Mouse (Mus musculus) inflammation-experienced regulatory T-cells, adult 6 months (primary cell): ENCODE measurements at regions not wholly inside any gene's neighbourhood (a gene's known extent, or its start where the extent isn't known, plus 50 kb on each side); places are given as distances from the start of the nearest gene placed in this dataset.

Experiments used
- ATAC-seq: one replicate; pipeline ENCODE4 v1.8.0; 2017

DNA sequence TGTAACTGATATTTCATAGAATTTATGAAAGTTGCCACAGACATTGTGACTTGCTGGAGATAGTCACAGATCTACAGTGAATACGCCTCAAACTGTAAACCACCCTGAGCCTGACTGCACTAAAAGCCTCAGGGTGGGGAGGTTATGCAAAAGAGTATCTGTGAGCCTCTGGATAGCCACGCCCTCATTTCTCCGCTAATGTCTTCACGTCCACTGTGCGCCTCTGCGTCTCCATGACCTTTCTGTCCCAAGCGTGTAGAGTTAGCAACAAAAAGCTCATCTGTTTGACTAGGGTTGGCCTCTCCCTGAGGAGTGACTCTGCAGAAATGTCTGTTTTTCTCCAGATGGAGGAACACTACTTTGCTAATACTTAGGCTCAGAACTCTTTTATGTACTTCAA lies 170.8 kb upstream of the Gm49356 start:
- ATAC-seq = no peak

GRCm38 (mm10) chr15:58719410-58719809 lies 169.7 kb upstream of the Gm49356 start:
- ATAC-seq = no peak

DNA sequence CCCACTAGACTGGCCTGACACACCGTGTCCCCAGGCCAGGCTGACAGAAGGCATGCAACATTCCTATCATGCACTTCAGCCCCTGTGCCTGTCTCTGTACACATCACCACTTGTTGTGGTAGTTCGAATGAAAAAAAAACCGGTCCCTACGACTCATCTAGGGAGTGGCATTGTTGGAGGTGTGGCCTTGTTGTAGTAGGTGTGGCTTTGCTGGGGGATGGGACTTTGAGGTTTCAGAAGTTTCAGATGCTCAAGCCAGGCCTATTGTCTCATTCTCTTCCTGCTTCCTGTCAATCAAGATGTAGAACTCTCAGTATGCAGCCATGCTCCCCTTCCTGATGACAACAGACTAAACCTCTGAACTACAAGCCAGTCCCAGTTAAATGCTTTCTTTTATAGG lies 162.1 kb upstream of the Gm49356 start:
- no peak for ATAC-seq

DNA sequence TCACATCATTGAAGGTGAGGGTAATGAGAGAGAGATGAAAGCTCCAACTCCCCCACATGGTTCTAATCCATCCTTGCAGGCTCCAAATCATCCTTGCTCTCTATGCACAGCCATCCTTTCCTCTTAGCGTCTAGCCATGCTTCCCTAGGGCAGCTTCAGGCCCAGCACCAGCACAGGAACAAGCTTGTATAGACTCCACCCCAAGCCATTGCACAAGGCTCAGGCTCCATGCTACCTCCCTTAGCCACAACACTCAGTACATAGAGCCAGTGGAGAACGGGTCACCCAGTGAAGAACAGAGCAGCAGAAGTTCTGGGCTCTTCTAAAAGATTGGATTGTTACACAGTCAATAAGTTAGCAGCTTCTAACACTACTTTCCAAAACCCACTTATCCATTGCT lies 160.8 kb upstream of the Gm49356 start:
- ATAC-seq = no peak

DNA sequence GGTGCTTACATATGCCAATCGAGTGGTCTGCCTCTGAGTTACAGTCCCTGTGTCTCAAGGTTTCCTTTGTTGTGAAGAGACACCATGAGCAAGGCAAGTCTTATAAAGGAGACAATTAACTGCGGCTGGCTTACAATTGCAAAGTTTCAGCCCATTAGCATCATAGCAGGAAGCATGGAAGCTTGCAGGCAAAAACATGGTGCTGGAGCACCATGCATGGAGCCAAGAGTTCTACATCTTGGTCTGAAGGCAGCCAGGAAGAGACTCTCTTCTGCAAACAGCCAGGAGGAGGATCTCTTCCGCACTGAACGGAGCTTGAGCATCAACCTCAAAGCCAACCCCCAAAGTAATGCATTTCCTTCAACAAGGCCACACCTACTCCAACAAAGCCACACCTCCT lies 158.2 kb upstream of the Gm49356 start:
- ATAC-seq = no peak

DNA sequence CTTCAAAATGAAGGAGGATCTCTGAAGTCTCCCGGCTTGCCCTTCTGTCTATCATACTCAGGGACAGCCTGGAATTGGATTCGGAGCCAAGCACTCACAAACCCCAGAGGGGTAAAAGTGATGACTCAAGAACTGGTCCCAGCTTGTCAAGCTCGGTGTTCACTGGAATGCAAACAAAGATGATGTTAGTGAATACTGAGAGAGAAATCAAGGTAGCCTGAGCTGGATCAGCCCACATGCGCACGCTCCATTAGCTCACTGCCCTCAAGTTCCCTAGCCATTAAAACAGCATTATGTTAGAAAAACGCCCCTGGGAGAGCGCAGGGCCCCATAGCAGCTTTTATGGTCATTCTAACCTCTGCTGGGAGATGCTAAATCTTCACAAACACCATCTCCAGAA lies 157.8 kb upstream of the Gm49356 start:
- no peak for ATAC-seq

DNA sequence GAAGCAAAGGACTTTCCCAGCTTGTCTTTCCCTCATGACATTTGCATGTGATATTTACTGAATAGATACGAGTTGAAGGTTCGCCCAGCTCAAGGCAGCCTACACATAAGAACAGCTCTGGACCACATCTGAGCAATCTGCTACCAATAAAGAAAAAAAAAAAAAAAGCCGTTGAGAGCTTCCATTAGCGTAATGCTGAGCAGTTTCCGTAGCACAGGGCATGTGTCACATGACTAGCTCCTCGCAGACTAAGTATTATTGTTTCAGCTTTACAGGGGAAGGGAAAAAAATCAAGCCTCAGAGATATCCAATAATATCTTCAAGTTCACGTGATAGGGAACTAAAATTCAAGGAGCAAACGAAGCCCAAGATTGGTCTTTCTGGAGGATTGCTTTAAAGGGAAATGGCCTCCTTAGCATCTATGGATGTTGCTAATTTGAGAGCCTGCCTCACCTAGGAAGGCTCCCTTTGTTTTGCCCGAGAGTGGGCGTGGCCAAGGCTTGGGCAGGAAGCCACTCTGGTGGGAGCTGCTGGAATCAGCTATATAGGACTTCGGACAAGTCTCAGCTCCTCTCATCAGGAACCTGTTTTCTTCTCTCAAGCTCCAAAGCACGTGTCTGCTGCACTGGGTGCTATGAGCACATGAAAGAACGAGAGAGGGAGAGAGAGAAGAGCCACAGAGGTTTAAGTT lies 157.0 kb upstream of the Gm49356 start:
- peak; percentile 83 for ATAC-seq
